Mouse (Mus musculus): Measurements from ENCODE around the gene Zfp827. TPM values are rescaled to one million over a fixed set of nuclear protein-coding genes. Genes with fewer than 3 reads are reported as not detected.

Gene Zfp827
- total and polyA plus RNA-seq, 3 experiments = 3.1 to 19.3 (median 3.2) TPM

- no peaks in the 10 kb centered on the region for H3K9me3 ChIP-seq (replicated peaks)
Observed at GRCm38 (mm10) chr8:79054222-79054621, 26.0 kb downstream of the Zfp827 start.

DNA sequence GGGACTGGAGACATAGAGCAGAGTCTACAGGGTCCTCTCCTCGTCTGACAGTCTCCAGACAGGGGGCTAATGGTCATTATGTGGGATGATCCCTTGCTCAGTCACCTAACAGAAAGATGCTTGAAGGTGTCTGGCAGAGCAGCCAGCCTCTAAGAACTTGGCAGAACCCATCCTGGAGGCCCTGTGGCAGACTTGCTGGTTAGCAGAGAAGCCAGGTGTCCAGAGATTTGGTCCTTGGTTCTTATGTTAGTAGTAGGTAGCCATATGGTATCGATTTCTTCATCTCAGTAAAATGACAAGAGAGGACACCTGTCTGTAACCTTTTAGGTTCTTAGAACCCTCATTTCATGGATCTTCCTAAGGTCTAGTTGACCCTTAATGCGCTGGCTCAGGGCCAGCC lies 28.9 kb downstream of the Zfp827 start:
- H3K4me1 ChIP-seq (ENCODE audit: insufficient read depth, low read depth, low read length) = peaks cover 6% of the 10 kb centered on the region
- no peak for TF ChIP-seq GATA2 (IDR thresholded peaks at IDR 0.05; ENCODE audit: borderline replicate concordance, low read depth, low read length)
- no peak for TF ChIP-seq GATA1 (IDR thresholded peaks at IDR 0.05; ENCODE audit: borderline replicate concordance, low read length)
- no peak for TF ChIP-seq CTCF (IDR thresholded peaks at IDR 0.05; ENCODE audit: low read depth, low read length)
- TF ChIP-seq POLR2AphosphoS5 (IDR thresholded peaks at IDR 0.05; ENCODE audit: insufficient replicate concordance, low read depth, low read length) = no peak
- no peak for TF ChIP-seq TAL1 (conservative IDR thresholded peaks at IDR 0.05; ENCODE audit: low read depth, low read length)
- H3K9me3 ChIP-seq (replicated peaks) = no peaks in the 10 kb centered on the region
- peaks cover 72% of the 10 kb centered on the region for H3K36me3 ChIP-seq (replicated peaks)
- DNase-seq (ENCODE audit: low spot score) (no peak), ATAC-seq (ENCODE audit: extremely low read depth, insufficient number of reproducible peaks, low FRiP score, poor library complexity, severe bottlenecking) (no peak)
- H3K27me3 ChIP-seq (ENCODE audit: insufficient read depth, low read length) = no peaks in the 10 kb centered on the region
- H3K4me3 ChIP-seq (ENCODE audit: low read depth, low read length) = no peak overlapping the region

More at GRCm38 (mm10) chr8:79054222-79054621, 26.0 kb downstream of the Zfp827 start:
- H3K36me3 ChIP-seq (replicated peaks) = peaks cover 64% of the 10 kb centered on the region
- DNase-seq (ENCODE audit: low spot score) (no peak), ATAC-seq (ENCODE audit: extremely low read depth, insufficient number of reproducible peaks, low FRiP score, poor library complexity, severe bottlenecking) (no peak)
- TF ChIP-seq GATA1 (IDR thresholded peaks at IDR 0.05; ENCODE audit: borderline replicate concordance, low read length) (no peak), GATA2 (IDR thresholded peaks at IDR 0.05; ENCODE audit: borderline replicate concordance, low read depth, low read length) (no peak), CTCF (IDR thresholded peaks at IDR 0.05; ENCODE audit: low read depth, low read length) (no peak), TAL1 (conservative IDR thresholded peaks at IDR 0.05; ENCODE audit: low read depth, low read length) (no peak), POLR2AphosphoS5 (IDR thresholded peaks at IDR 0.05; ENCODE audit: insufficient replicate concordance, low read depth, low read length) (no peak)
- H3K27me3 ChIP-seq (ENCODE audit: insufficient read depth, low read length) = no peaks in the 10 kb centered on the region
- peaks cover 3% of the 10 kb centered on the region for H3K4me1 ChIP-seq (ENCODE audit: insufficient read depth, low read depth, low read length)
- no peak overlapping the region for H3K4me3 ChIP-seq (ENCODE audit: low read depth, low read length)

DNA sequence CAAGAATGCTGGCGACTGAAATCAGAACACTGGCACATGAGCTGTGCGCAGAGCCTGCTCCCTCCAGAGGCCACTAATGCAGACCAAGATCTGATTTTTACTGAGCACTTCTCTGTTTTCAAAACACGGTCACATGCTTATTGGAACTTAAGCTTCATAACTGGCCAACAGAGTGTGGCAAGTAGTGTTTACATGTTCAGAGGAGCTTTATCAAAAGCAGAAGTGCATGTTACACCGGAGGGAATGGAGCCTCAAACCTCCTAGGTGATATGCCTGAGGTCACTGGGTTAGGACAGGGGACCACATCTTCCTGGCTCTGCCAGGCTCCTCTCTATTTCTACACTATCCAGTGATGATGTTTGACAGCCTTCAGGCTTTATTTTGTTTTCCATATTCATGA lies 31.1 kb downstream of the Zfp827 start:
- Histone ChIP-seq H3K4me3 (ENCODE audit: low read depth, low read length) (no peak overlapping the region), H3K4me1 (ENCODE audit: insufficient read depth, low read depth, low read length) (peaks cover 6% of the 10 kb centered on the region), H3K36me3 (replicated peaks) (peaks cover 68% of the 10 kb centered on the region), H3K27me3 (ENCODE audit: insufficient read depth, low read length) (no peaks in the 10 kb centered on the region), H3K9me3 (replicated peaks) (no peaks in the 10 kb centered on the region)
- ATAC-seq (ENCODE audit: extremely low read depth, insufficient number of reproducible peaks, low FRiP score, poor library complexity, severe bottlenecking) (no peak), DNase-seq (ENCODE audit: low spot score) (no peak)
- TF ChIP-seq POLR2AphosphoS5 (IDR thresholded peaks at IDR 0.05; ENCODE audit: insufficient replicate concordance, low read depth, low read length) (no peak), GATA2 (IDR thresholded peaks at IDR 0.05; ENCODE audit: borderline replicate concordance, low read depth, low read length) (no peak), CTCF (IDR thresholded peaks at IDR 0.05; ENCODE audit: low read depth, low read length) (no peak), GATA1 (IDR thresholded peaks at IDR 0.05; ENCODE audit: borderline replicate concordance, low read length) (no peak), TAL1 (conservative IDR thresholded peaks at IDR 0.05; ENCODE audit: low read depth, low read length) (no peak)

GRCm38 (mm10) chr8:79060013-79060609 lies 31.9 kb downstream of the Zfp827 start:
- no peak for DNase-seq (ENCODE audit: low spot score)
- TF ChIP-seq TAL1 (conservative IDR thresholded peaks at IDR 0.05; ENCODE audit: low read depth, low read length) = no peak
- Histone ChIP-seq H3K4me3 (ENCODE audit: low read depth, low read length) (no peak overlapping the region), H3K36me3 (replicated peaks) (peaks cover 63% of the 10 kb centered on the region), H3K4me1 (ENCODE audit: insufficient read depth, low read depth, low read length) (peaks cover 6% of the 10 kb centered on the region), H3K9me3 (replicated peaks) (no peaks in the 10 kb centered on the region), H3K27me3 (ENCODE audit: insufficient read depth, low read length) (no peaks in the 10 kb centered on the region)
- no peak for ATAC-seq (ENCODE audit: extremely low read depth, insufficient number of reproducible peaks, low FRiP score, poor library complexity, severe bottlenecking)

DNA sequence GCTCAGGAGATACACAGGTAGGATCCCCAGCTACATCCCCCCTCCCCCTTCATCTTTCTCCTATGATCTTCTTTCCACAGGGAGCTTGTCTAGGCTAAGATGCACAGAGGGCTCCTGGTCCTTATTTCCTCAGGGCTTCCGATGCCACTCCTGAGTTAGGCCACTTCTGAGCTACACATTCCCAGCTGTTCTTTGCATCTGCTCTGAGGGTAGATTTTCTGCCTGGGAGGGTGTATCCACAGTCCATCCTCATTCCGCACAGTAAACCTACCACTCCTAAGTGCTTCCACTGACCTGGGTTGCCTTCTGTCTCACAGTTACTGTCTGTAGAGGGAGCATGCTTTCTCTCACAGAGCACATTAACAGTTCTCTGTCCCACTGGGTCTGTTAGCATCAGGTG lies 37.7 kb downstream of the Zfp827 start:
- no peak for ATAC-seq (ENCODE audit: extremely low read depth, insufficient number of reproducible peaks, low FRiP score, poor library complexity, severe bottlenecking)
- no peaks in the 10 kb centered on the region for H3K27me3 ChIP-seq (ENCODE audit: insufficient read depth, low read length)

DNA sequence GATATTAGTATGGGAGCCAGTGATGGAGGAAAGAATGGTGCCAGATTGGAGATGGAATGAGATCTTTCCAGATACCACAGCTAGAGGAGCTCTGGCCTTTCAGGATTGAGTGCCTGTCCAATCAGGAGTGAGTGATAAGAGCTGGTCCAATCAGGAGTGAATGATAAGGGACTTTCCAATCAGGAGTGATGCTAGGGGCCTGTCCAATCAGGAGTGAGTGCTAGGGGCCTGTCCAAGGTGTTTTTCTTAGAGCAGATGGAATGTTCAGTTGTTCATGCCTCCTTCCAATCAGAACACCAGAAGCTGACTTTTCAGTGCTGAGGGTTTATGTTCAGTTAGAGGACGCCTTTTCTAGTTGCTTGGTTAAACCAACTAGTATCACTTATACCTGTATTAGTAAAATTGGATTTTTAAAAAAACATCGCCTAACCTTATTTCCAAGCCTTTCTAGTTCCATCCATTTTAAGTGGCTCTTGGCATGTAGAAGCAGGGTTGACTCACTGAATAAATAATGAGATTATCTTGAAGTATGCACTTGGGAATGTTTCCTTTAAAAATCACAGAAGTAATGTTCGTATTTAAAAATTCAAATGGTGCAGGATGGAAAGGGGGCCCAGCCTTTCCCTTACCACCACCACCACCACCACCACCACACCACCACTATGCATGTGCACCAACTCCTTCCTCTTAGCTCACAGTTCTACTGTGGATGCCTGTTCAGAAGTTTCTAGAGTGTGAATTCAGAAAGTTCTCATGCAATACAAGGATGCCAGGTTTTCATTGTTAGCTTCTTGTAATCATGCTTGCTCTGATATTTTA lies 39.8 kb downstream of the Zfp827 start:
- no peak overlapping the region for H3K4me3 ChIP-seq (ENCODE audit: low read depth, low read length)
- H3K27me3 ChIP-seq (ENCODE audit: insufficient read depth, low read length) = no peaks in the 10 kb centered on the region
- DNase-seq (ENCODE audit: low spot score) (no peak), ATAC-seq (ENCODE audit: extremely low read depth, insufficient number of reproducible peaks, low FRiP score, poor library complexity, severe bottlenecking) (no peak)
- no peak for TF ChIP-seq CTCF (IDR thresholded peaks at IDR 0.05; ENCODE audit: low read depth, low read length)
- no peak for TF ChIP-seq POLR2AphosphoS5 (IDR thresholded peaks at IDR 0.05; ENCODE audit: insufficient replicate concordance, low read depth, low read length)
- no peak for TF ChIP-seq TAL1 (conservative IDR thresholded peaks at IDR 0.05; ENCODE audit: low read depth, low read length)
- TF ChIP-seq GATA1 (IDR thresholded peaks at IDR 0.05; ENCODE audit: borderline replicate concordance, low read length) = no peak
- TF ChIP-seq GATA2 (IDR thresholded peaks at IDR 0.05; ENCODE audit: borderline replicate concordance, low read depth, low read length) = no peak
- H3K4me1 ChIP-seq (ENCODE audit: insufficient read depth, low read depth, low read length) = no peaks in the 10 kb centered on the region
- no peaks in the 10 kb centered on the region for H3K9me3 ChIP-seq (replicated peaks)
- peaks cover 66% of the 10 kb centered on the region for H3K36me3 ChIP-seq (replicated peaks)

More for the DNA sequence above, 37.7 kb downstream of the Zfp827 start:
- TF ChIP-seq CTCF (IDR thresholded peaks at IDR 0.05; ENCODE audit: low read depth, low read length) = no peak
- TF ChIP-seq TAL1 (conservative IDR thresholded peaks at IDR 0.05; ENCODE audit: low read depth, low read length) = no peak
- no peak for TF ChIP-seq POLR2AphosphoS5 (IDR thresholded peaks at IDR 0.05; ENCODE audit: insufficient replicate concordance, low read depth, low read length)
- no peak for TF ChIP-seq GATA2 (IDR thresholded peaks at IDR 0.05; ENCODE audit: borderline replicate concordance, low read depth, low read length)
- no peak for TF ChIP-seq GATA1 (IDR thresholded peaks at IDR 0.05; ENCODE audit: borderline replicate concordance, low read length)
- Histone ChIP-seq H3K36me3 (replicated peaks) (peaks cover 73% of the 10 kb centered on the region), H3K4me1 (ENCODE audit: insufficient read depth, low read depth, low read length) (no peaks in the 10 kb centered on the region), H3K4me3 (ENCODE audit: low read depth, low read length) (no peak overlapping the region), H3K9me3 (replicated peaks) (no peaks in the 10 kb centered on the region)
- no peak for DNase-seq (ENCODE audit: low spot score)

All from G1E (cell line).